Mouse (Mus musculus) cerebellum, adult 2 months (tissue): ENCODE measurements around the gene Dnah12.

Experiments used
- CTCF ChIP-seq: fragments of 200-500 bp; IDR thresholded peaks from 2 replicates; pipeline ENCODE4 v1.5.1; 2011; ENCODE audit warnings: low read depth, mild to moderate bottlenecking, control low read depth, low read length, moderate library complexity, borderline replicate concordance; ENCODE audit not compliant: insufficient read depth
- POLR2A ChIP-seq: fragments of 200-500 bp; IDR thresholded peaks from 2 replicates; pipeline ENCODE4 v1.6.1; 2011; ENCODE audit warnings: low read length, control low read depth, borderline replicate concordance; ENCODE audit not compliant: insufficient read depth

- TF ChIP-seq CTCF (no peak), POLR2A (no peak)
Observed at GRCm38 (mm10) chr14:26867356-26867755, 174.3 kb downstream of the Dnah12 start.
